Mouse (Mus musculus) CH12.LX (cell line): ENCODE measurements at regions not wholly inside any gene's neighbourhood (a gene's known extent, or its start where the extent isn't known, plus 50 kb on each side); places are given as distances from the start of the nearest gene placed in this dataset.

Experiments
- DNase-seq: peaks from one replicate; pipeline ENCODE4 v3.0.0-alpha.2; 2013; ENCODE audit errors: extremely low read depth
- H3K27ac ChIP-seq: 2 replicates; pipeline ENCODE4 v1.5.1; 2012; ENCODE audit warnings: low read depth, mild to moderate bottlenecking, control low read depth, moderate library complexity; ENCODE audit not compliant: insufficient read depth
- H3K27me3 ChIP-seq: replicated peaks from 2 replicates; pipeline ENCODE3; 2012; ENCODE audit warnings: inconsistent platforms
- H3K36me3 ChIP-seq, 2 experiments: replicated peaks in 1 of 2; 2 replicates each; pipeline versions ENCODE3 to v1.6.1; 2012; ENCODE audit warnings: inconsistent platforms in 1 of 2, low read length in 1 of 2, mild to moderate bottlenecking in 1 of 2, mixed read lengths in 1 of 2, moderate library complexity in 1 of 2; ENCODE audit not compliant: control insufficient read depth in 1 of 2, insufficient read depth in 1 of 2
- H3K4me1 ChIP-seq, 2 experiments: 2 replicates each; pipeline ENCODE4 v1.6.1; 2012; ENCODE audit warnings: inconsistent platforms in 1 of 2, moderate library complexity in 1 of 2; ENCODE audit not compliant: insufficient read depth in 2 of 2, control insufficient read depth in 1 of 2
- H3K4me2 ChIP-seq: 2 replicates; pipeline ENCODE4 v1.6.1; 2012; ENCODE audit warnings: low read depth, mild to moderate bottlenecking, control low read depth; ENCODE audit not compliant: poor library complexity, insufficient read depth, severe bottlenecking
- H3K4me3 ChIP-seq, 3 experiments: fragments of 150-350 bp in 1 of 3; sonication (generic) in 1 of 3; replicated peaks in 1 of 3; 2 replicates each; pipeline versions ENCODE3 to v1.5.1; 2011 to 2012; ENCODE audit warnings: low read depth in 2 of 3, low read length in 2 of 3, mild to moderate bottlenecking in 2 of 3, moderate library complexity in 2 of 3, control low read depth in 1 of 3, improper control_type of control experiment in 1 of 3, inconsistent platforms in 1 of 3, mixed read lengths in 1 of 3; ENCODE audit not compliant: poor library complexity in 1 of 3
- H3K79me2 ChIP-seq: replicated peaks from 2 replicates; pipeline ENCODE4 v1.6.1; 2012; ENCODE audit warnings: mild to moderate bottlenecking, moderate library complexity; ENCODE audit not compliant: control insufficient read depth, poor library complexity, insufficient read depth, severe bottlenecking; ENCODE audit errors: extremely low read depth
- H3K9ac ChIP-seq: 2 replicates; pipeline ENCODE4 v1.6.1; 2012; ENCODE audit warnings: low read depth, mild to moderate bottlenecking, control low read depth, moderate library complexity; ENCODE audit not compliant: insufficient read depth
- H3K9me3 ChIP-seq: replicated peaks from 2 replicates; pipeline ENCODE3; 2012; ENCODE audit warnings: low read length, inconsistent platforms, mixed read lengths
- CHD2 ChIP-seq: IDR thresholded peaks from 2 replicates; pipeline ENCODE4 v1.6.1; 2011; ENCODE audit warnings: low read length, improper control_type of control experiment
- CTCF ChIP-seq, 2 experiments: IDR thresholded peaks in 1 of 2; conservative IDR thresholded peaks in 1 of 2; 2 replicates each; pipeline ENCODE4 v1.5.1; 2011 to 2012; ENCODE audit warnings: low read depth in 2 of 2, low read length in 2 of 2, improper control_type of control experiment in 1 of 2, inconsistent platforms in 1 of 2, mild to moderate bottlenecking in 1 of 2, moderate library complexity in 1 of 2
- ELF1 ChIP-seq: IDR thresholded peaks from 2 replicates; pipeline ENCODE4 v1.6.1; 2014; ENCODE audit warnings: low read depth, mild to moderate bottlenecking, inconsistent platforms, low read length, improper control_type of control experiment
- GABPA ChIP-seq: IDR thresholded peaks from 2 replicates; pipeline ENCODE4 v1.6.1; 2012; ENCODE audit warnings: low read depth, low read length, improper control_type of control experiment, inconsistent platforms; ENCODE audit not compliant: insufficient replicate concordance
- IRF4 ChIP-seq: IDR thresholded peaks from 2 replicates; pipeline ENCODE4 v1.6.1; 2014; ENCODE audit warnings: low read depth, mild to moderate bottlenecking, inconsistent platforms, low read length, improper control_type of control experiment
- JUN ChIP-seq: IDR thresholded peaks from 2 replicates; pipeline ENCODE4 v1.6.1; 2011; ENCODE audit warnings: low read depth, mild to moderate bottlenecking, low read length, improper control_type of control experiment, moderate library complexity; ENCODE audit not compliant: insufficient read depth
- JUND ChIP-seq: conservative IDR thresholded peaks from 2 replicates; pipeline ENCODE4 v1.6.1; 2011; ENCODE audit warnings: low read depth, low read length, improper control_type of control experiment
- KAT2A ChIP-seq: IDR thresholded peaks from 2 replicates; pipeline ENCODE4 v1.6.1; 2012; ENCODE audit warnings: low read length, improper control_type of control experiment, inconsistent platforms; ENCODE audit not compliant: insufficient replicate concordance
- MAX ChIP-seq: IDR thresholded peaks from 2 replicates; pipeline ENCODE4 v1.6.1; 2011; ENCODE audit warnings: low read length, improper control_type of control experiment
- MAZ ChIP-seq: IDR thresholded peaks from 2 replicates; pipeline ENCODE4 v1.6.1; 2012; ENCODE audit warnings: low read depth, mild to moderate bottlenecking, inconsistent platforms, low read length, improper control_type of control experiment, moderate library complexity
- MEF2A ChIP-seq: IDR thresholded peaks from 2 replicates; pipeline ENCODE4 v1.6.1; 2014; ENCODE audit warnings: low read depth, mild to moderate bottlenecking, inconsistent platforms, low read length, improper control_type of control experiment, borderline replicate concordance
- MXI1 ChIP-seq: IDR thresholded peaks from 2 replicates; pipeline ENCODE4 v1.6.1; 2011; ENCODE audit warnings: mild to moderate bottlenecking, low read depth, low read length, improper control_type of control experiment
- MYC ChIP-seq: IDR thresholded peaks from 2 replicates; pipeline ENCODE4 v1.6.1; 2011; ENCODE audit warnings: low read depth, mild to moderate bottlenecking, improper control_type of control experiment, low read length
- NRF1 ChIP-seq: IDR thresholded peaks from 2 replicates; pipeline ENCODE4 v1.6.1; 2014; ENCODE audit warnings: low read depth, mild to moderate bottlenecking, inconsistent platforms, low read length, improper control_type of control experiment, moderate library complexity
- PAX5 ChIP-seq: IDR thresholded peaks from 2 replicates; pipeline ENCODE4 v1.6.1; 2012; ENCODE audit warnings: low read length, inconsistent platforms, mixed read lengths
- POLR2A ChIP-seq: IDR thresholded peaks from 2 replicates; pipeline ENCODE4 v1.6.1; 2011; ENCODE audit warnings: low read depth, mild to moderate bottlenecking, improper control_type of control experiment, low read length
- POLR2AphosphoS2 ChIP-seq: IDR thresholded peaks from 2 replicates; pipeline ENCODE4 v1.6.1; 2011; ENCODE audit warnings: low read depth, low read length, improper control_type of control experiment
- SIN3A ChIP-seq: IDR thresholded peaks from 2 replicates; pipeline ENCODE4 v1.6.1; 2012; ENCODE audit warnings: low read length, improper control_type of control experiment, inconsistent platforms
- TCF12 ChIP-seq: IDR thresholded peaks from 2 replicates; pipeline ENCODE4 v1.6.1; 2014; ENCODE audit warnings: low read depth, mild to moderate bottlenecking, inconsistent platforms, low read length, improper control_type of control experiment
- USF1 ChIP-seq: IDR thresholded peaks from 2 replicates; pipeline ENCODE4 v1.6.1; 2014; ENCODE audit warnings: low read depth, mild to moderate bottlenecking, inconsistent platforms, low read length, improper control_type of control experiment
- ZC3H11A ChIP-seq: IDR thresholded peaks from 2 replicates; pipeline ENCODE4 v1.6.1; 2012; ENCODE audit warnings: low read depth, mild to moderate bottlenecking, inconsistent platforms, low read length, improper control_type of control experiment
- ZNF384 ChIP-seq: IDR thresholded peaks from 2 replicates; pipeline ENCODE4 v1.6.1; 2012; ENCODE audit warnings: low read depth, low read length, improper control_type of control experiment, inconsistent platforms
- dilution Hi-C: fragments of 300-500 bp; cut with MboI; formaldehyde crosslinking; loops from 2 replicates; pipeline ENCODE4 v1.14.3; 2020; ENCODE audit warnings: low sequenced_read_pairs; ENCODE audit not compliant: extremely low pct_unique_long_range_greater_than_20kb, extremely low pct_ligation_motif_present
- in situ Hi-C: fragments of 300-500 bp; cut with MboI; formaldehyde crosslinking; loops from 3 replicates; pipeline ENCODE4 v1.14.3; 2019; ENCODE audit warnings: low sequenced_read_pairs, low pct_ligation_motif_present, low pct_unique_long_range_greater_than_20kb, mixed read lengths

DNA sequence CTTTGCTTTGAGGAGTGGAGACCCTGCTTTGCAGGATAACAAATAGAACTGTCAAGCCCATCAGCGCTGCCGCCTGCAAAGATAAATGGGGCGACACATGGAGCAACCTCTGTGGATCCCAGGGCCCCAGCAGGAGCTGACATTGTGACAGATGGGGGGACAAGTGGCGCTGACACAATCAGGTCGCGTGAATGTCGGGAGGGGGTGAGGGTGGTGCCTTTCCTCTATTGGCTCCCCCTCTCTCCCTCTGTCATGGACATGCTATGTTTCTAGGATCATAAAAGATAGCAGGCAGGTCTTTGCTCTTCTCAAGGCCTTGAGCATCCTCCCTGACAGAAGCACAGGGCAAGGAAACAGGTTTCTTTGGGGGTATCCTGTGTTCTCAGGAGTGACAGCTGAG lies 177.8 kb downstream of the Sec16b start:
- Histone ChIP-seq H3K4me1 (no peaks in the 10 kb centered on the region), H3K36me3 (no peaks in the 10 kb centered on the region)
- in situ Hi-C loops = no loop called here

GRCm38 (mm10) chr1:157695198-157695597 lies 188.7 kb downstream of the Sec16b start:
- H3K4me1 ChIP-seq = no peaks in the 10 kb centered on the region; a peak in 1 of 4 replicates
- H3K9me3 ChIP-seq = no peaks in the 10 kb centered on the region
- no peak overlapping the region for H3K4me2 ChIP-seq
- in situ Hi-C loops = no loop called here
- H3K9ac ChIP-seq = no peak overlapping the region
- no peak for DNase-seq
- no peaks in the 10 kb centered on the region for H3K36me3 ChIP-seq
- peaks cover 3% of the 10 kb centered on the region for H3K27me3 ChIP-seq
- TF ChIP-seq ELF1 (no peak), CHD2 (no peak), MXI1 (no peak), GABPA (no peak), ZC3H11A (no peak)
- dilution Hi-C loops = no loop called here
- H3K79me2 ChIP-seq = no peaks in the 10 kb centered on the region
- no peak overlapping the region for H3K4me3 ChIP-seq
- H3K27ac ChIP-seq = no peak overlapping the region

More for the DNA sequence above, 177.8 kb downstream of the Sec16b start:
- dilution Hi-C loops = no loop called here
- H3K4me3 ChIP-seq = no peak overlapping the region
- no peaks in the 10 kb centered on the region for H3K79me2 ChIP-seq
- DNase-seq = no peak
- no peak overlapping the region for H3K9ac ChIP-seq
- peaks cover 2% of the 10 kb centered on the region for H3K27me3 ChIP-seq
- no peaks in the 10 kb centered on the region for H3K9me3 ChIP-seq
- H3K4me2 ChIP-seq = no peak overlapping the region
- TF ChIP-seq MXI1 = no peak
- no peak for TF ChIP-seq MEF2A
- TF ChIP-seq IRF4 = no peak
- no peak for TF ChIP-seq MAZ
- TF ChIP-seq NRF1 = no peak
- TF ChIP-seq POLR2A = no peak
- TF ChIP-seq ZNF384 = no peak
- TF ChIP-seq MAX = no peak
- TF ChIP-seq CTCF (conservative IDR thresholded peaks at IDR 0.05 in 1 of 2, IDR thresholded peaks at IDR 0.05 in 1 of 2; ENCODE audit: low read depth in 2 of 2, low read length in 2 of 2) = no peak
- no peak for TF ChIP-seq PAX5
- TF ChIP-seq TCF12 = no peak
- TF ChIP-seq MYC = no peak
- no peak for TF ChIP-seq JUN
- no peak for TF ChIP-seq POLR2AphosphoS2
- TF ChIP-seq KAT2A = no peak
- TF ChIP-seq SIN3A = no peak
- TF ChIP-seq JUND = no peak
- TF ChIP-seq USF1 = no peak
- H3K27ac ChIP-seq = no peak overlapping the region
